ENCODE assay signal across 9 mouse cellular contexts in the genomic region with DNA sequence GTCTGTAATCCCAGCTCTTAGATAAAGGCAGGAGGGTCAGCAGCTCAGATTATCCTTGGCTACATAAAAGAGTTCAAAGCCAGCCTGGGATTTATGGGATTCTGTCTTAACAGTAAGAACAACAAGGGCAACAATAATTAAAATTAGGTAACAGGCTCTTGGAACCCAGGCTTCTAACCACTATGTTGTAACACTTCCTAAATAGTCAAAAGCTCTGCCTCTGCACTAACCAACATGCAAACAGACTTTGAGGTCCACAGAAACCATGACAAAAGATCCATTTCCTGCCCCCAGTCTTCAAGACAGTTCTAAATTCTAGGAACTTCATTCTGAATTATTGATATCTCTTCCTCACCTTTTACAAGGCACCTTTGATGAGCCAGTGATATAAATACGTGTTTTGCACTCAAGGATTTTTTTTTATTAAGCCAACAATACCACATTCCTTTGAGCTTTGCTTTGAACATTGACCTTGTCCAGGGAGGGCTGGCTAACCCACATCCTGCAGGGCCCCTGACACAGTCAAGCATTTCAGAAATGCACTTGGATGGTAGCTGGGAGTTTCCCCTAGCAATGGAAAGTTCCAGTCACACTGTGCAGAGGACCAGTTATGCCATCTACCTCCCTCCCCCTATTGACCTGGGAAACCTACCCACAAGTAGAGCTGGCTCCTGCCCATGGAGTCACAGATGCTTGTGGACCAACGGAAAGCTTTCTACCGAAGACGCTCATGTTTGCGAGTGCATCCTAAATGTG. TPM values are rescaled to one million over a fixed set of nuclear protein-coding genes. Genes with fewer than 3 reads are reported as not detected.
DNase-seq lines count a peak whose midpoint lies in the region; ATAC-seq and TF ChIP-seq lines count a peak whose summit lies in the region.
"Had no signal": no experiment of that assay in that cellular context is flagged by ENCODE, and none has a peak within 500 bp of the region (broad histone marks: within the 10 kb centered on the region; RNA-seq: fewer than 3 reads in every experiment).

No protein-coding gene starts in this region.

- peaks cover 7% of the 10 kb centered on the region for H3K4me1 ChIP-seq in lung, embryonic 14.5 days (ENCODE audit: insufficient read depth)
- H3K4me1 ChIP-seq in lung, adult 2 months (ENCODE audit: control insufficient read depth, insufficient read depth, low read length) = peaks cover 17% of the 10 kb centered on the region
- peaks cover 25% of the 10 kb centered on the region for H3K4me1 ChIP-seq in embryonic fibroblast, embryonic 13.5 days (ENCODE audit: control insufficient read depth, insufficient read depth, low read length)
- H3K4me1 ChIP-seq in kidney, embryonic 16.5 days (ENCODE audit: insufficient read depth, low read length) = peaks cover 83% of the 10 kb centered on the region
- H3K4me1 ChIP-seq in small intestine, adult 2 months (ENCODE audit: control insufficient read depth, insufficient read depth, insufficient read length, low read length) = peaks cover 12% of the 10 kb centered on the region; the same call in 1 of the 2 replicates
- no peaks in the 10 kb centered on the region for H3K4me1 ChIP-seq in hindbrain, embryonic 14.5 days (replicated peaks; ENCODE audit: control insufficient read depth, insufficient read depth, low read length)
- H3K4me1 ChIP-seq: hindbrain, embryonic 10.5 days; neural tube, embryonic 12.5 days had no signal

- peak; percentile 42; the same call in 1 of the 2 replicates for ATAC-seq in lung, embryonic 14.5 days (ENCODE audit: insufficient read depth)
- peak; percentile 90 for ATAC-seq in kidney, embryonic 16.5 days (ENCODE audit: low FRiP score, low TSS enrichment)
- ATAC-seq in hindbrain, embryonic 14.5 days (ENCODE audit: low FRiP score) = no peak

- H3K27me3 ChIP-seq in lung, embryonic 14.5 days (ENCODE audit: insufficient read depth, low read length) = no peaks in the 10 kb centered on the region
- H3K27me3 ChIP-seq in kidney, embryonic 16.5 days (ENCODE audit: insufficient read depth, low read length) = no peaks in the 10 kb centered on the region
- no peaks in the 10 kb centered on the region for H3K27me3 ChIP-seq in small intestine, adult 2 months (ENCODE audit: control insufficient read depth, insufficient read depth, low read length)
- H3K27me3 ChIP-seq in hindbrain, embryonic 14.5 days (ENCODE audit: control insufficient read depth, insufficient read depth, low read length) = no peaks in the 10 kb centered on the region
- H3K27me3 ChIP-seq: neural tube, embryonic 12.5 days had no signal

- no peak for TF ChIP-seq CTCF in lung, embryonic 14.5 days (IDR thresholded peaks at IDR 0.05; ENCODE audit: low read depth)
- no peak for TF ChIP-seq CTCF in lung, adult 2 months (IDR thresholded peaks at IDR 0.05; ENCODE audit: insufficient read depth, low read length)
- TF ChIP-seq CTCF in embryonic fibroblast, embryonic 13.5 days (IDR thresholded peaks at IDR 0.05; ENCODE audit: borderline replicate concordance, insufficient read depth, low read length) = no peak
- no peak for TF ChIP-seq CTCF in small intestine, adult 2 months (IDR thresholded peaks at IDR 0.05; ENCODE audit: extremely low read depth, insufficient read length, insufficient replicate concordance, low read depth, low read length)

- H3K4me3 ChIP-seq in lung, embryonic 14.5 days (ENCODE audit: low read depth, low read length) = no peak overlapping the region
- no peak overlapping the region for H3K4me3 ChIP-seq in lung, adult 2 months (replicated peaks; ENCODE audit: extremely low read depth, low read depth, low read length)
- H3K4me3 ChIP-seq in embryonic fibroblast, embryonic 13.5 days (ENCODE audit: insufficient read depth, low read length) = no peak overlapping the region
- no peak overlapping the region for H3K4me3 ChIP-seq in kidney, embryonic 16.5 days (ENCODE audit: low read length)
- H3K4me3 ChIP-seq in small intestine, adult 2 months (ENCODE audit: low read depth, low read length) = no peak overlapping the region
- H3K4me3 ChIP-seq in hindbrain, embryonic 14.5 days (replicated peaks; ENCODE audit: low read length) = no peak overlapping the region
- H3K4me3 ChIP-seq: hindbrain, embryonic 10.5 days; neural tube, embryonic 12.5 days had no signal

- no peaks in the 10 kb centered on the region for H3K9me3 ChIP-seq in lung, embryonic 14.5 days (ENCODE audit: low read depth, low read length)
- no peaks in the 10 kb centered on the region for H3K9me3 ChIP-seq in kidney, embryonic 16.5 days (ENCODE audit: low read length)
- no peaks in the 10 kb centered on the region for H3K9me3 ChIP-seq in hindbrain, embryonic 14.5 days (ENCODE audit: control insufficient read depth, low read length)
- H3K9me3 ChIP-seq: hindbrain, embryonic 10.5 days; neural tube, embryonic 12.5 days had no signal

- WGBS in lung, embryonic 14.5 days = 68% methylated on average over 5 of the region's 5 CpGs
- 52% methylated on average over 5 of the region's 5 CpGs for WGBS in lung, adult 2 months
- WGBS in kidney, embryonic 16.5 days = 62% methylated on average over 5 of the region's 5 CpGs
- 63% methylated on average over 5 of the region's 5 CpGs for WGBS in small intestine, adult 2 months
- 88% methylated on average over 5 of the region's 5 CpGs for WGBS in hindbrain, embryonic 14.5 days

- no peak for TF ChIP-seq POLR2A in lung, adult 2 months (IDR thresholded peaks at IDR 0.05; ENCODE audit: borderline replicate concordance, extremely low read depth, low read depth, low read length)
- no peak for TF ChIP-seq POLR2A in embryonic fibroblast, embryonic 13.5 days (IDR thresholded peaks at IDR 0.05; ENCODE audit: low read depth, low read length)
- TF ChIP-seq POLR2A in small intestine, adult 2 months (IDR thresholded peaks at IDR 0.05; ENCODE audit: low read depth, low read length) = no peak

- DNase-seq in lung, embryonic 14.5 days = no peak
- DNase-seq in lung, adult 2 months = no peak
- no peak for DNase-seq in adipocyte (ENCODE audit: low spot score)
- DNase-seq in hindbrain, embryonic 14.5 days (ENCODE audit: low spot score) = no peak

- H3K4me2 ChIP-seq in lung, embryonic 14.5 days = no peak overlapping the region
- H3K4me2 ChIP-seq in kidney, embryonic 16.5 days (replicated peaks; ENCODE audit: low read depth, low read length) = peak overlapping the region; percentile 21
- H3K4me2 ChIP-seq in hindbrain, embryonic 14.5 days (replicated peaks) = no peak overlapping the region
- H3K4me2 ChIP-seq: neural tube, embryonic 12.5 days had no signal

- H3K27ac ChIP-seq in lung, embryonic 14.5 days (ENCODE audit: low read depth) = no peak overlapping the region
- peak overlapping the region; percentile 72 for H3K27ac ChIP-seq in embryonic fibroblast, embryonic 13.5 days (ENCODE audit: insufficient read depth, low read length)
- H3K27ac ChIP-seq in kidney, embryonic 16.5 days (ENCODE audit: low read length) = peak overlapping the region; percentile 96
- peak overlapping the region; percentile 21; the same call in 1 of the 2 replicates for H3K27ac ChIP-seq in small intestine, adult 2 months (ENCODE audit: insufficient read depth, low read depth, low read length)
- no peak overlapping the region for H3K27ac ChIP-seq in hindbrain, embryonic 14.5 days
- H3K27ac ChIP-seq: hindbrain, embryonic 10.5 days; neural tube, embryonic 12.5 days had no signal

- H3K9ac ChIP-seq in lung, embryonic 14.5 days = no peak overlapping the region
- no peak overlapping the region; the same call in 1 of the 2 replicates for H3K9ac ChIP-seq in kidney, embryonic 16.5 days (replicated peaks; ENCODE audit: low read length)
- H3K9ac ChIP-seq in hindbrain, embryonic 14.5 days = no peak overlapping the region
- H3K9ac ChIP-seq: neural tube, embryonic 12.5 days had no signal

- no peaks in the 10 kb centered on the region for H3K36me3 ChIP-seq in lung, embryonic 14.5 days (ENCODE audit: insufficient read depth)
- no peaks in the 10 kb centered on the region for H3K36me3 ChIP-seq in kidney, embryonic 16.5 days (ENCODE audit: insufficient read depth, low read length)
- H3K36me3 ChIP-seq in small intestine, adult 2 months (ENCODE audit: control insufficient read depth, insufficient read depth, low read length) = no peaks in the 10 kb centered on the region
- no peaks in the 10 kb centered on the region for H3K36me3 ChIP-seq in hindbrain, embryonic 14.5 days (replicated peaks; ENCODE audit: control insufficient read depth, insufficient read depth)
- H3K36me3 ChIP-seq: hindbrain, embryonic 10.5 days; neural tube, embryonic 12.5 days had no signal

RNA-seq across cellular contexts. Expression of a gene that starts 23.9 kb away (rescaled TPM):
- polyA plus RNA-seq in lung, embryonic 14.5 days (2014; fragmentation: Nextera tagmentation; extraction: Ambion mirVana) = 35.1 and 37.9 TPM in 2 replicates
- 2,523 and 4,787 TPM in 2 replicates for polyA plus RNA-seq in lung, adult 2 months (2012; rRNA removed)
- 406 and 784 TPM in 2 replicates for polyA plus RNA-seq in embryonic fibroblast, embryonic 13.5 days (2011; ENCODE audit: insufficient read length, low read depth, missing spikeins)
- 455 and 475 TPM in 2 replicates for polyA plus RNA-seq in kidney, embryonic 16.5 days (2015; fragmentation: Nextera tagmentation; extraction: Ambion mirVana)
- polyA plus RNA-seq in small intestine, adult 2 months (2012; rRNA removed) = 664 and 1,449 TPM in 2 replicates
- 70.5 and 80.4 TPM in 2 replicates for polyA plus RNA-seq in hindbrain, embryonic 14.5 days (2014; fragmentation: Nextera tagmentation; extraction: Ambion mirVana)

Comparison
In these comparisons a context has a peak if more than half of its experiments do, and no peak if none do; other contexts are left out.
1. H3K27ac ChIP-seq: peak in embryonic fibroblast, embryonic 13.5 days (single experiment), kidney, embryonic 16.5 days (single experiment) and small intestine, adult 2 months (single experiment); none in lung, embryonic 14.5 days (single experiment) and hindbrain, embryonic 14.5 days (single experiment).